Mouse (Mus musculus): ENCODE measurements around the gene Thada. TPM values are rescaled to one million over a fixed set of nuclear protein-coding genes. Genes with fewer than 3 reads are reported as not detected.
"Not testable (repeated sequence)": the region's sequence is repeated elsewhere in the genome, so short reads cannot be mapped to it uniquely, and the experiment has no call there.

Thada gene
- total and polyA plus RNA-seq, 2 experiments from 2014 or later = 2.6 to 19.2 TPM

DNA sequence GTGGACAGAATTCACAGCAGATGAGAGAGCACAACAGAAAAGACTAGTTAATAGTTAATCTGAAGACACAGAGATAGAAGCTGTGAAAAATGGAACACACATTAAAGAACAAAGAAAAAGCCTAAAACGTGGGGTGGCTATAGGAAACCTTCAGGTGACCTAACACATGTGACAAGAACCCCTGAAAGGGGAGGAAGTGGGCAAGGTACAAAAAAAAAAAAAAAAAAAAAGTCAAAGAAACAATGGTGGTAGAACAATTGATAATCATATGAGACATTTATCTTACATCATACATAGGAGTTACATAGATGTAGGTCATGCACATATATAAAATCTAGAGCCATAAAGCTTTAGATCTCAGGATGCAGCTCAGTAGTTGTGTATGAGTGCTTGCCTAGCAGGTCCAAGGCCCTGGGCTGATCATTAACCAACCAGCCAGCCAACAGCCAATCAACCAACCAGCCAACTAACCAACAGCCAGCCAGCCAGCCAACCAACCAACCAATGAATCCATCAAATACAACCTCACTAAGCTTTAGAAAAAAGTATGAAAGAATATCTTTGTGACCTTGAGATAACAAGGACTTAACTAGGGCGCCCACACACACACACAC, 226.2 kb downstream of the Thada start:
- H3K4me2 ChIP-seq (ENCODE audit: low read depth) = no peak overlapping the region
- H3K9me3 ChIP-seq (ENCODE audit: low read length) = no peaks in the 10 kb centered on the region

DNA sequence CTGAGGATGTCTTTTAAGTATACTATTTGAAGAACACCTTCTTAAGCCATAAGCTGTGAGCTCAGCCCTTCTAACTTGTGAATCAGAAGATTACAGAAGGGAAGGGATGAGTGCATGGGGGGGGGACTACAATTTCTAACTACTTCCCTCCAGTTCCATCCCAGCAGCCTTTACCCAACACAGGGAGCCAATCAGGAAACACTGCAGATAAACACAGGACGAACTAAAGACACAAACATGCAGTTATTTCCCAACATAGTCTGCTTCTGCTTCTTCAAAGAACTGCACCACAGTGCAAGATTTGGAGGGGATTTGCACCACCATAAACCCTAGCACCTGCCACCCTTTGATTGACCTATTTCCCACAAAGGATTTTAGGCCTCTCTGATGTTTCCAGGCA, 227.8 kb downstream of the Thada start:
- WGBS = 73% methylated on average over 1 of the region's 1 CpGs
- Histone ChIP-seq H3K4me2 (ENCODE audit: low read depth) (no peak overlapping the region), H3K4me1 (ENCODE audit: insufficient read depth) (no peaks in the 10 kb centered on the region), H3K9ac (no peak overlapping the region), H3K9me3 (ENCODE audit: low read length) (no peaks in the 10 kb centered on the region), H3K4me3 (ENCODE audit: low read depth, low read length) (no peak overlapping the region), H3K27me3 (ENCODE audit: insufficient read depth, low read length) (no peaks in the 10 kb centered on the region), H3K27ac (ENCODE audit: low read depth, low read length) (no peak overlapping the region), H3K36me3 (ENCODE audit: insufficient read depth) (no peaks in the 10 kb centered on the region)
- ATAC-seq (no peak), DNase-seq (no peak)
- no peak for TF ChIP-seq CTCF (IDR thresholded peaks at IDR 0.05; ENCODE audit: low read depth)

More for the DNA sequence above, 226.2 kb downstream of the Thada start:
- H3K27me3 ChIP-seq (ENCODE audit: insufficient read depth, low read length) = no peaks in the 10 kb centered on the region
- TF ChIP-seq CTCF (IDR thresholded peaks at IDR 0.05; ENCODE audit: low read depth) = no peak
- DNase-seq = no peak
- no peak overlapping the region for H3K27ac ChIP-seq (ENCODE audit: low read depth, low read length)
- no peaks in the 10 kb centered on the region for H3K4me1 ChIP-seq (ENCODE audit: insufficient read depth)
- H3K9ac ChIP-seq = no peak overlapping the region
- 90% methylated on average over 2 of the region's 2 CpGs for WGBS
- H3K36me3 ChIP-seq (ENCODE audit: insufficient read depth) = no peaks in the 10 kb centered on the region
- no peak for ATAC-seq
- no peak overlapping the region for H3K4me3 ChIP-seq (ENCODE audit: low read depth, low read length)

DNA sequence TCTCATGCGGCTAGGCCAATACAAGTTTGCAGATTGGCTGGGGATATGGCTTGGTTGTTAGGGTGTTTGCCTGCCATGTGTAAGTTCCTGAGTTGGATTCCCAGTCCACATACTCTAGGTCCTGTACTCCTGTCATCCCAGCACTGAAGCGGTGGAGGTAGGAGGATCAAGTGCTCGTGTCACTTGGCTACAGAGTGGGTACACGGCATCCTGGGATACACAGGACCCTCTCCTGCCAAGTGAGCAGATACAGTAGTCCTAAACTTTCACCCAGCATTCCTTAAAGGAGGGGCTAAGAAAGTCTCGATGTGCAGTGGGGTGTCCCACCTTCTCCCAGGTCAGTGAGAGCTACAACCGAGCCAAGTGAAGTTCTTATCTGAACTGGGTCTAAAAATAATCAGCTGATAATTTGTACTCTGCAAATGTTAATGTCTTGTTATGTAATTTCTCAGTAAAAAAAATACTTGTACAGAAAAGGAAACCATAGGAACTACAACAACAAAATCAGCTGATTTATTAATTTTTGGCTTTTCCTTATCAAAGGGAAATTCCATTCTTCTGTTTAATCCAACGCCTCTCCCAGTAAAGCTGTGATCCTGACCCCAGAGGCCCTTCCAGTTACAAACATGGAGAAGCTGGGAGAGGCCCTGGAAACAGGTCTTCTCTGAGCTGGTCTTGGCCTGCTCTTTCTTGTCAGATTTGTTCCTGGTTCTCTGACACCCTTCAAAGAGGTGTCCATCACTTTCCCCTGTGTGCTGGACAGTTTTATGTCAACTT, 229.0 kb downstream of the Thada start:
- TF ChIP-seq CTCF (IDR thresholded peaks at IDR 0.05; ENCODE audit: low read depth) = no peak
- Histone ChIP-seq H3K27me3 (ENCODE audit: insufficient read depth, low read length) (no peaks in the 10 kb centered on the region), H3K9me3 (ENCODE audit: low read length) (no peaks in the 10 kb centered on the region), H3K36me3 (ENCODE audit: insufficient read depth) (no peaks in the 10 kb centered on the region), H3K9ac (no peak overlapping the region), H3K4me3 (ENCODE audit: low read depth, low read length) (no peak overlapping the region), H3K4me1 (ENCODE audit: insufficient read depth) (no peaks in the 10 kb centered on the region), H3K4me2 (ENCODE audit: low read depth) (no peak overlapping the region), H3K27ac (ENCODE audit: low read depth, low read length) (no peak overlapping the region)
- ATAC-seq (no peak), DNase-seq (no peak)
- 89% methylated on average over 7 of the region's 7 CpGs for WGBS

DNA sequence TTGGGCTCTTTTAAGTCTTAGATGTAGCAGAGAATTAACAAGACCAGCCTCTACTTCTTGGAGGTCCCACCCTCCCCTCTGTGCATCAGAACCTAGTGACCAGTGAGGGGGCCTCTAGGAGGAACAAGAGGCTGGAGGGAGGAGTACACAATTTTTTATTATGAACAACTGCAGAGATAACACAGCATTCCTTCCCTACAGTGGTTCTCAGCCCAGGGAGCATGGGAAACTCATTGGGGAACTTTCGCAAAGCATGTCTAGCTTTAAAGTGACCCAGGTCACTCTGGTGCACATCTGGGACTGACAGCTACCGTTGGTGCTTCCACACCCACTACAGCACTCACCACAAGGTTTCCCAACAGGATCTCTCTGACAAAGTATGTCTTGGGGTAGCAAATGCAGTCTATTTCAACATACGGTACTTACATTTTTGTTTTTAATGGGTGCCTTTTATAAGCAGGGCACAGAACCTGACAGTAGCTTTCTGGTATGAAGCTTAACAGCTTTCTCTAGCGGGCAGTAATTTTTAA, 230.5 kb downstream of the Thada start:
- Histone ChIP-seq H3K4me2 (ENCODE audit: low read depth) (no peak overlapping the region), H3K9ac (no peak overlapping the region), H3K27ac (ENCODE audit: low read depth, low read length) (no peak overlapping the region), H3K27me3 (ENCODE audit: insufficient read depth, low read length) (no peaks in the 10 kb centered on the region), H3K4me3 (ENCODE audit: low read depth, low read length) (no peak overlapping the region), H3K36me3 (ENCODE audit: insufficient read depth) (peaks cover 2% of the 10 kb centered on the region), H3K4me1 (ENCODE audit: insufficient read depth) (no peaks in the 10 kb centered on the region), H3K9me3 (ENCODE audit: low read length) (no peaks in the 10 kb centered on the region)
- ATAC-seq (no peak), DNase-seq (no peak)
- no peak for TF ChIP-seq CTCF (IDR thresholded peaks at IDR 0.05; ENCODE audit: low read depth)
- 87% methylated on average over 4 of the region's 4 CpGs for WGBS

DNA sequence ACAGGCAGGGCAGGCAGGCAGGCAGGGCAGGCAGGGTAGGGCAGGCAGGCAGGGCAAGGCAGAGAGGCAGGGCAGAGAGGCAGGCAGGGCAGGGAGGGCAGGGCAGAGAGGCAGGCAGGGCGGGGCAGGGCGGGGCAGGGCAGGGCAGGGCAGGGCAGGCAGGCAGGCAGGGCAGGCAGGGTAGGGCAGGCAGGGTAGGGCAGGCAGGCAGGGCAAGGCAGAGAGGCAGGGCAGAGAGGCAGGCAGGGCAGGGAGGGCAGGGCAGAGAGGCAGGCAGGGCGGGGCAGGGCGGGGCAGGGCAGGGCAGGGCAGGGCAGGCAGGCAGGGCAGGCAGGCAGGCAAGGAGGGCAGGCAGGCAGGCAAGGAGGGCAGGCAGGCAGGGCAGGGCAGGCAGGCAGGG, 231.2 kb downstream of the Thada start:
- H3K4me1 ChIP-seq (ENCODE audit: insufficient read depth); H3K27me3 ChIP-seq (ENCODE audit: insufficient read depth, low read length); H3K4me3 ChIP-seq (ENCODE audit: low read depth, low read length); H3K36me3 ChIP-seq (ENCODE audit: insufficient read depth); H3K27ac ChIP-seq (ENCODE audit: low read depth, low read length); H3K9me3 ChIP-seq (ENCODE audit: low read length); H3K9ac ChIP-seq; ATAC-seq; H3K4me2 ChIP-seq (ENCODE audit: low read depth); DNase-seq: not testable (repeated sequence)
- no CpG with 5 or more reads among the region's 4 CpGs for WGBS

DNA sequence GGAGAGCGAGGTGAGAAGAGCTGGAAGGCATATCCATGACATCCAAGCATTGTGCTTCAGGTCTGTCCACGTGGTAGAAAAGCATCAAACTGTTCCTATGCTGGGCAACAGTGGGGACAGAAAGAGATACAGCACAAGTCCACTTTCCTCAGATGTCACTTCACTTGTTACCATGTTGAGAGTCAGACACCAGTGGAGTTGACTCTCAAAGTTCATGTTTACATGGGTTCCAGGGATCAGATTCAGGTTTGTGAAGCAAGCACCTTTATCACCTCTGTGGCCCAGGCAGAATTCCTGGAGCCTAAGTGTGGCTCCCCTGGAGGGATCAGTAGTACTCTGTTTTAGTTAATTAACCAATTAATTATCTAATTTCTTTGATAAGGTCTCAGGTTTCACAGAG, 232.2 kb downstream of the Thada start:
- H3K27me3 ChIP-seq (ENCODE audit: insufficient read depth, low read length) = no peaks in the 10 kb centered on the region
- H3K4me2 ChIP-seq (ENCODE audit: low read depth) = no peak overlapping the region
- H3K4me3 ChIP-seq (ENCODE audit: low read depth, low read length) = no peak overlapping the region
- no peaks in the 10 kb centered on the region for H3K4me1 ChIP-seq (ENCODE audit: insufficient read depth)
- ATAC-seq (no peak), DNase-seq (no peak)
- H3K36me3 ChIP-seq (ENCODE audit: insufficient read depth) = peaks cover 11% of the 10 kb centered on the region
- 90% methylated on average over 2 of the region's 2 CpGs for WGBS
- H3K9ac ChIP-seq = no peak overlapping the region
- no peak for TF ChIP-seq CTCF (IDR thresholded peaks at IDR 0.05; ENCODE audit: low read depth)
- no peaks in the 10 kb centered on the region for H3K9me3 ChIP-seq (ENCODE audit: low read length)
- H3K27ac ChIP-seq (ENCODE audit: low read depth, low read length) = no peak overlapping the region

DNA sequence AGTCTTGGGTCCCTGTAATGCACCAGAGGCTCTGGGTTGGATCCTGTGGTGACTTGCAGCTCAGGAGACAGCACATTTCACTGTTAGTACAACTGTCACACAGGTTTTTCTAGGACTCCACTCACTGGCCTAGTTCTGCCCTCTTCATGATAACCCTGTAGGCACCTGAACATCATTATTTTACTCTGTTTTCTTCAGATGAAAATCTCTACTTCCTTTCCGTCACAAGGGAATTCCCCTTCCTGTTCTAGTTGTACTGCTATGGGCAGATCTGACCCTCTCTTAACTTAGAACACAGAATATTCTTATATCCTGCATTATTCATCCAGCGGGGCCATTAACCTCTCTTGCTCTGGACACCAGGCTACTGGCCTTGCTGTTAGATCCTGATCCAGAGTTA, 234.6 kb downstream of the Thada start:
- no peak for TF ChIP-seq CTCF (IDR thresholded peaks at IDR 0.05; ENCODE audit: low read depth)
- peaks cover 17% of the 10 kb centered on the region for H3K36me3 ChIP-seq (ENCODE audit: insufficient read depth)
- H3K27ac ChIP-seq (ENCODE audit: low read depth, low read length) = no peak overlapping the region
- H3K4me2 ChIP-seq (ENCODE audit: low read depth) = no peak overlapping the region
- H3K27me3 ChIP-seq (ENCODE audit: insufficient read depth, low read length) = no peaks in the 10 kb centered on the region
- no peaks in the 10 kb centered on the region for H3K4me1 ChIP-seq (ENCODE audit: insufficient read depth)
- 89% methylated on average over 2 of the region's 2 CpGs for WGBS
- no peak overlapping the region for H3K9ac ChIP-seq
- DNase-seq = no peak
- H3K9me3 ChIP-seq (ENCODE audit: low read length) = no peaks in the 10 kb centered on the region
- no peak for ATAC-seq
- no peak overlapping the region for H3K4me3 ChIP-seq (ENCODE audit: low read depth, low read length)

Data from forebrain, postnatal 0 days (tissue).